Mouse (Mus musculus) olfactory bulb, adult 2 months (tissue): ENCODE results near the gene Enpp6. TPM values are rescaled to one million over a fixed set of nuclear protein-coding genes. Genes with fewer than 3 reads are reported as not detected.

Source experiments
- H3K27ac ChIP-seq: fragments of 200-500 bp; 2 replicates; pipeline ENCODE4 v1.5.1; 2012; ENCODE audit warnings: low read depth, low read length; ENCODE audit not compliant: insufficient read depth
- H3K4me1 ChIP-seq: fragments of 200-500 bp; 2 replicates; pipeline ENCODE4 v1.6.1; 2012; ENCODE audit warnings: low read length; ENCODE audit not compliant: control insufficient read depth, insufficient read depth
- H3K4me3 ChIP-seq: fragments of 200-500 bp; 2 replicates; pipeline ENCODE4 v1.5.1; 2012; ENCODE audit warnings: mild to moderate bottlenecking, low read depth, low read length, moderate library complexity; ENCODE audit not compliant: insufficient read depth
- CTCF ChIP-seq: fragments of 200-500 bp; IDR thresholded peaks from 2 replicates; pipeline ENCODE4 v1.5.1; 2012; ENCODE audit warnings: low read depth, mild to moderate bottlenecking, low read length, moderate library complexity; ENCODE audit not compliant: insufficient read depth
- POLR2A ChIP-seq: fragments of 200-500 bp; IDR thresholded peaks from 2 replicates; pipeline ENCODE4 v1.6.1; 2012; ENCODE audit warnings: mild to moderate bottlenecking, low read depth, low read length, moderate library complexity; ENCODE audit not compliant: insufficient read depth
- WGBS: fragments of 180-500 bp; shearing (Covaris S2); methylation state at CpG from one replicate; pipeline ENCODE4 v1.1.7; 2018; 5-methylcytosine and 5-hydroxymethylcytosine counted together
- polyA plus RNA-seq: library from polyadenylated mRNA; stranded (reverse); fragments of >200 nt; gene quantifications from 2 replicates; pipeline ENCODE4 v1.2.4, GENCODE M21; 2012; ENCODE audit warnings: low replicate concordance; ENCODE audit not compliant: missing spikeins, insufficient read depth, insufficient read length

Gene Enpp6
- polyA plus RNA-seq, 1 experiment: not detected

DNA sequence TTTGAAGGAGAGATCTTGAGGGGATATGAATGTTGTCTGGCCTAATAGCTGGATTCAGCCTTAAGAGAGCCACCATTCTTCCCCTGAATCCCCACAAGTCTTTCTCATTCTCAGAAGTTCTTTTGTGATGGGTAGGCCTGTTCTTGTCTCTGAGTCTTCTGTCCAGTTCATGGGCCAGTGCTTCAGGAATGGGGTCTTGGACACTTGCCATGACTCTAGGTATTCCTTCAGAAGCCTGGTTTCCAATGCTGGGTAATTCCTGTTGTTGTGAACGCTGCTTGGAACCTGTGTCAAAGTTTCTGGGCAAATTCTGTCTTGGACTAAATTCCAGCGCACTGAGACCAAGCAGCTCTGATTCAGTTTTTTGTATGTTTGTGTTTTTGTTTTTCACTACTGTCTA lies 60.5 kb downstream of the Enpp6 start:
- Histone ChIP-seq H3K4me1 (no peaks in the 10 kb centered on the region), H3K27ac (no peak overlapping the region), H3K4me3 (no peak overlapping the region)
- TF ChIP-seq POLR2A (no peak), CTCF (no peak)
- WGBS: 90% methylated on average over 2 of the region's 2 CpGs

DNA sequence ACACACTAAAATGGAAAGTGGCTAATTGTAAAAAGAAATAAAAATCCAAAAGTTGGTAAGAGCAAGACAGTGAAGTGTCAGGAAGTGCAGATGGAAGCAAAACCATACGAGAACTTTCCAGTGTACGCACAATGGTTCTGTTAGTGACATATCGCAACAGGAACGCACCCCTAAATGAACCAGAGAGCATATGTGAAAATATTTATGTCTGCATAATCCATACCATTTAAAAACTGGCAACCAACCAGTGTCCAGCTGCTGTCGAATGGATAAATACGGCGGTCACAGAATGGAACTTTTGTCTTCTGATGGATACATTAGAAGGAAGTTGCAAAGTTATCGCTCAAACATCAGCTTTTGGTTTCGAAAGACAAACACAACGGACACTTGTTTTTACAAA lies 61.9 kb downstream of the Enpp6 start:
- TF ChIP-seq POLR2A (no peak), CTCF (no peak)
- Histone ChIP-seq H3K4me1 (no peaks in the 10 kb centered on the region), H3K27ac (no peak overlapping the region), H3K4me3 (no peak overlapping the region)
- WGBS: 85% methylated on average over 10 of the region's 10 CpGs

DNA sequence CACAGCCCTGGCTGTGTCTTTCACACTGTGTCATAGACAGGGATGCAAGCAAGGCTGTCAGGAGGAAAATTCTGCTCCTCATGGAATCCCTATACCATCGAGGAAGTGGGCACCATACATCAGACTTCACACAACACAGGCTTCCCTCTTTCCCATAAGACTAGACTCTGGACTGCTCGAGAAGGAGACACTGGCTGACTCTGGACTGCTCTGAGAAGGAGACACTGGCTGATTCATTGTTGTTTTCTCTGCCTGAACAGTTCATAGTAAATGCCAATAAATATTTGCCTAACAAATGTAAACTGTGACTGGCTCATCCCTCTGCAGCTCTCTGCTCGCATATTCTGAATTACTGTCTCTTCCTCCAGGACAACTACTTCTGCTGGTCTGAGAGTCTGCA lies 66.0 kb downstream of the Enpp6 start:
- TF ChIP-seq POLR2A (no peak), CTCF (no peak)
- Histone ChIP-seq H3K4me1 (no peaks in the 10 kb centered on the region), H3K27ac (no peak overlapping the region), H3K4me3 (no peak overlapping the region)
- 79% methylated on average over 3 of the region's 3 CpGs for WGBS

DNA sequence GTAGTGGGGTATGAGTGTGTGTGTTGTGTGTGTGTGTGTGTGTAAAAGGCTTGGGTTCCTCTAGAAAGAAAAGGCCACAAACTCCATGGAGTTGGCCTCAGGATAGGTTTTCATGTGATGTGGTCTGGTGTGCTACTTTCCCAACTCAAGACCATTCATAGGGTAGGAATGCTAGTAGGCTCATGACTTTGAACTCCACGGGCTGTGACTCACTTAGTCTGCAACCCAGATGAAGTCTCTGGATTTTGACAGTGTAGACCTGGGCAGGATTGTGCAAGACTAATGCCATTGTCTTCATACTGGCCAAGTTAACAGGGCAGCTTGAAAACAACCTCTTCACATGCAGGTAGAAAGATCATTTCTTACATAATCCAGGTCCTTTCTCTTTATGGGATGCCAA lies 69.4 kb downstream of the Enpp6 start:
- no peak overlapping the region for H3K27ac ChIP-seq

DNA sequence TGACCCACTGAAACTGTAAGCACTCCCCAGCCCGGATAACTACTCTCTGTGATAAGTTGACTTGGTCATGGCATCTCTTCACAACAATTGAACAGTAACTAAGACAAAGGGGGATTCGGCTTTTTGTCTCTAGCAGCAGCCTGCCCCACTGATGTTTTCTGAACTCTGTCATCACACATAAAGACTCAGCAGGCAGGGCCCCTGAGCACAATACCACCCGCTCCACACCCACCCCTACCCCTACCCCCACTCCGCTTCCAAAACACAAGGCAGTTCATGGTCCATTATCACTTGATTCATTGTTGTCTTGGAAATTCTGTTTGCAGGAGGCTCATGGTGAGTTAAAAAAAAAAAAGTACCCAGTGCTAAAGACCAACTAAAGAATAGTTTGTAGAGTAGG lies 71.8 kb downstream of the Enpp6 start:
- Histone ChIP-seq H3K4me1 (no peaks in the 10 kb centered on the region), H3K27ac (no peak overlapping the region), H3K4me3 (no peak overlapping the region)
- TF ChIP-seq CTCF (no peak), POLR2A (no peak)
- WGBS: 77% methylated on average over 4 of the region's 4 CpGs

More for the DNA sequence above, 69.4 kb downstream of the Enpp6 start:
- WGBS: 93% methylated on average over 1 of the region's 1 CpGs
- H3K4me1 ChIP-seq: no peaks in the 10 kb centered on the region
- TF ChIP-seq CTCF: no peak
- TF ChIP-seq POLR2A: no peak
- H3K4me3 ChIP-seq: no peak overlapping the region

DNA sequence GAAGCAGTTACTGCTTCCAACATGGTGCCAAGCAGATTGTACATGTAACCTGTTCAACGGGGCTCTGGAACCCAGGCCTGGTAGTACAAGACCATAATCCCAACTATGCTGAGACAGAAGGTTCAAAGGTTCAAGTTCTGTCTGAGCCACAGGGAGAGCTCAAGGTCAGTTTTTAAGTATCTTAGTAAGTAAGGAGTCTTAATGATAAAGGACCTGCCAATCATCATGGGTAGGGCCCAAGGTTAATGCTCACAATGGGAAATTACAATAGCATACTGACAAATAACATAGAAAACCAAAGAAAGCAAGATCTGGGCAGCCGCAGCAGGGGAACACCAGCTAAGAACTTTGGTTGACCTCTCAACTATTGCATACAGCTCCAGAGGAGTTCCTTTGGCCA lies 72.3 kb downstream of the Enpp6 start:
- TF ChIP-seq CTCF: no peak
- no peak for TF ChIP-seq POLR2A
- H3K4me3 ChIP-seq: no peak overlapping the region
- 89% methylated on average over 2 of the region's 2 CpGs for WGBS
- H3K4me1 ChIP-seq: no peaks in the 10 kb centered on the region
- H3K27ac ChIP-seq: no peak overlapping the region

DNA sequence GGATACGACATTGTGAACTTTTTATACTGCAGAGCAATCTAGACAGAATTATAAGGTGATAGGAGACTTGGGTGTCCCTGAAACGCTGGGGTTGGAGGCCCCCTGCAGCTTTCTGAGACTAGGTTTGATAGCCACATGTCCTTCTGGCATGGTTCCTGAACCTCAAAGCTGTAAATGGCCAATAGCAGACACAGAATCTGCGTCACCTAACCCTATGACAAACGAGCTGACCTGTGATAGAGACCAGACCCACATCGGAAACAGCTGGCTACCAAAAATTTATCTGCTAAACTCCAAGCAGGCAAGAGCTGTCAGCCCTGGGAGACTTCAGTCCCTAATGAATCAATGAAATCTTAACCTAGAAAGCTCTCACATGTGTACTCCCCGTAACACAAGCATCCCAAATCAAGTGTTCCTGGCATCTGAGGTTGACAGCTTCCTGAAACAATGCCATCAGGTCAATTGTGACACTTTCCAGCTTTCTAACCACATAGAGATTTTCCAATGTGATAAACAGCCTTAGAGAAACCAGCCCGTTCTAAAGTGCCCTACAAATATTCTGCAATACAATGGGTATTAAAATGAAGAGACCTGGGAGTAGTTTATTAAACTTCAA lies 74.5 kb downstream of the Enpp6 start:
- no peak for TF ChIP-seq POLR2A
- no peak for TF ChIP-seq CTCF
- Histone ChIP-seq H3K4me3 (no peak overlapping the region), H3K27ac (no peak overlapping the region), H3K4me1 (no peaks in the 10 kb centered on the region)
- WGBS: 82% methylated on average over 7 of the region's 7 CpGs

DNA sequence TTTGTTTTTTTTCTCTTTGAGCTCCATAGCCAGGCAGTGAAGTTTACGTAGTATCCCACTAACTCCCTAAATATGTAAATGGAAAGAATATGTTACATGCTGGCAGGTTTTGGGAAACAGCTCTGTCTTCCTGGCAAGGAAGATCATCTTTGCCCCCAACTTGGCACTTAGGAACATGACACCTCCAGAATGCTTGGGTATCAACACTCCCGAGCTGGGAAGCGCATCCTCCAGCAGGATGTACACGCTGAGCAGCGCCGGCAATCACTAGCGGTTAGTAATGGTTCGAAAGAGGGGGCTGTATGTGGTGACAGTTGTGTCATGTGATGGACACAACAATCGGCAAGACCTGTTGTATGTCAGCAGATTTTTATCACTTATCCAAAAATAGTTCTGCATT lies 80.4 kb downstream of the Enpp6 start:
- WGBS: 92% methylated on average over 9 of the region's 9 CpGs
- Histone ChIP-seq H3K4me3 (no peak overlapping the region), H3K4me1 (no peaks in the 10 kb centered on the region), H3K27ac (no peak overlapping the region)
- TF ChIP-seq POLR2A: no peak
- no peak for TF ChIP-seq CTCF

DNA sequence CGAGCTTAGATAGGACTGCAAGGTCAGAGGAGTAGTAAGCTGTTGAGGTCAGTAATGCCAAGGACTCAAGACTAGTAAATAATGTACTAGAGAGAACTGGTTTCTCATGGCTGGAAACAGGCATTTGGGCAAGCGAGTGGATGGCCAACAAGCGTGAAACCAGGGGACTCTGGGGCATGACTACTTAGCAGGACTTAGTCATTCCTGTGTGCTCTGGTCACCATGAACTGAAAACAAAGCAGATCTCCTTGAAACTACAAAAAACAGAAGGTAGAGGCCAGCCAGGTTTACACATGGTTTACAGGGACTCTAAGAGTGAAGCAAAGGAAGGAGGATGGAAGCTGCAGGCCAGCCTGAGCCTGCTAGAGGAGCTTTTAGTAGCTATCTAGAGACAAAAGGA lies 82.9 kb downstream of the Enpp6 start:
- no peak overlapping the region for H3K4me3 ChIP-seq
- TF ChIP-seq CTCF (no peak), POLR2A (no peak)
- H3K27ac ChIP-seq: no peak overlapping the region
- no peaks in the 10 kb centered on the region for H3K4me1 ChIP-seq
- 87% methylated on average over 3 of the region's 3 CpGs for WGBS

DNA sequence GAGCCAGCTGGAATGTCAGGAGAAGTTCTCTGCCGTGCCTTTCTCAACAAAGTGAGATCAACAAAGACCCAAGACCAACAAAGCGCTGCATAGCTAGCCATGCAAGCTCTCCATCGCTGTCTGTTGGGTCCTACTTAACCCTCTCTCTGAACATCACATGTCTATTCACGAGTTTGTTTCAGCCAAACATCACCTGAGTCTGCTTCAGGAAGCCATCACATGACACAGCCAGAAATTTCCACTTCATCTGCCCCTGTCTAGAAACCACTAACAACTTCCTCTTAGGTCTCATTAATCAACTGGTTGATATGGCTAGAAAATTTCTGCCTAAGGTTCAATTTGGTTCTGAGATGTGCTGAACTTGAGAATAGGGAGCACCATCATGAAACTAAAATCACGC lies 85.3 kb downstream of the Enpp6 start:
- H3K4me3 ChIP-seq: no peak overlapping the region
- TF ChIP-seq CTCF (no peak), POLR2A (no peak)
- no peaks in the 10 kb centered on the region for H3K4me1 ChIP-seq
- WGBS: 92% methylated on average over 5 of the region's 5 CpGs
- no peak overlapping the region for H3K27ac ChIP-seq
